In genomic region chr9:93969691-93970284, GRCm38 (mm10) we compare ENCODE assay signal across 26 mouse cellular contexts.
DNase-seq lines count a peak whose midpoint lies in the region; ATAC-seq lines count a peak whose summit lies in the region.
"Had no signal": no experiment of that assay in that cellular context is flagged by ENCODE, and none has a peak within 500 bp of the region (broad histone marks: within the 10 kb centered on the region; RNA-seq: fewer than 3 reads in every experiment).

No protein-coding gene starts in this region.

- H3K4me3 ChIP-seq in midbrain, embryonic 14.5 days (replicated peaks; ENCODE audit: low read depth, low read length) = no peak overlapping the region
- no peak overlapping the region for H3K4me3 ChIP-seq in midbrain, embryonic 15.5 days
- no peak overlapping the region for H3K4me3 ChIP-seq in heart, embryonic 10.5 days
- H3K4me3 ChIP-seq: erythroblast, embryonic 14.5 days; gastrocnemius, adult 2 months; heart, embryonic 15.5 days; hindbrain, embryonic 12.5 days; liver, embryonic 13.5 days; megakaryocyte, embryonic 14.5 days; neural tube, embryonic 15.5 days had no signal

- H3K9me3 ChIP-seq in midbrain, embryonic 14.5 days (ENCODE audit: control insufficient read depth, low read length) = no peaks in the 10 kb centered on the region
- H3K9me3 ChIP-seq in midbrain, embryonic 15.5 days = no peaks in the 10 kb centered on the region
- no peaks in the 10 kb centered on the region for H3K9me3 ChIP-seq in heart, embryonic 10.5 days
- H3K9me3 ChIP-seq: heart, embryonic 15.5 days; hindbrain, embryonic 12.5 days; liver, embryonic 13.5 days; neural tube, embryonic 15.5 days had no signal

- no peaks in the 10 kb centered on the region for H3K27me3 ChIP-seq in midbrain, embryonic 14.5 days (ENCODE audit: control insufficient read depth, insufficient read depth, low read length)
- H3K27me3 ChIP-seq in midbrain, embryonic 15.5 days (replicated peaks) = no peaks in the 10 kb centered on the region
- no peaks in the 10 kb centered on the region for H3K27me3 ChIP-seq in heart, embryonic 10.5 days (ENCODE audit: insufficient read depth, poor library complexity, severe bottlenecking)
- H3K27me3 ChIP-seq: heart, embryonic 15.5 days; hindbrain, embryonic 12.5 days; liver, embryonic 13.5 days; megakaryocyte, embryonic 14.5 days; neural tube, embryonic 15.5 days had no signal

- intact Hi-C loops in gastrocnemius, postnatal 36 days (cut with DNase I) = no loop called here

- H3K9ac ChIP-seq in midbrain, embryonic 14.5 days (replicated peaks; ENCODE audit: low read length) = no peak overlapping the region
- H3K9ac ChIP-seq in midbrain, embryonic 15.5 days = no peak overlapping the region
- H3K9ac ChIP-seq: heart, embryonic 15.5 days; hindbrain, embryonic 12.5 days; liver, embryonic 13.5 days; neural tube, embryonic 15.5 days had no signal

- no peak for ATAC-seq in midbrain, embryonic 14.5 days (ENCODE audit: low FRiP score, low TSS enrichment)
- no peak; the same call in 1 of the 2 replicates for ATAC-seq in midbrain, embryonic 15.5 days (replicated peaks)
- ATAC-seq: activated CD4-positive, CD25-positive, alpha-beta regulatory T cell, adult 4 months; intestine, embryonic 16.5 days; lung, postnatal 0 days had no signal

- no peaks in the 10 kb centered on the region for H3K36me3 ChIP-seq in midbrain, embryonic 14.5 days (ENCODE audit: control insufficient read depth, insufficient read depth, low read length)
- no peaks in the 10 kb centered on the region for H3K36me3 ChIP-seq in midbrain, embryonic 15.5 days (replicated peaks)
- H3K36me3 ChIP-seq in heart, embryonic 10.5 days = no peaks in the 10 kb centered on the region
- H3K36me3 ChIP-seq: heart, embryonic 15.5 days; hindbrain, embryonic 12.5 days; liver, embryonic 13.5 days; neural tube, embryonic 15.5 days had no signal

- H3K27ac ChIP-seq in midbrain, embryonic 14.5 days (replicated peaks; ENCODE audit: low read depth, low read length) = 0 out of 2 replicates have a peak overlapping the region, but pooled peaks have one; percentile 15
- H3K27ac ChIP-seq in midbrain, embryonic 15.5 days = no peak overlapping the region
- no peak overlapping the region for H3K27ac ChIP-seq in heart, embryonic 10.5 days
- H3K27ac ChIP-seq: gastrocnemius, adult 2 months; heart, embryonic 15.5 days; hindbrain, embryonic 12.5 days; liver, embryonic 13.5 days; neural tube, embryonic 15.5 days had no signal

- no peak overlapping the region for H3K4me2 ChIP-seq in midbrain, embryonic 14.5 days (ENCODE audit: low read length)
- no peak overlapping the region for H3K4me2 ChIP-seq in midbrain, embryonic 15.5 days
- H3K4me2 ChIP-seq: heart, embryonic 15.5 days; hindbrain, embryonic 12.5 days; liver, embryonic 13.5 days; neural tube, embryonic 15.5 days had no signal

- peak; percentile 14 for DNase-seq in midbrain, embryonic 14.5 days
- DNase-seq in adrenal gland, adult 8-10 months = peak; percentile 4
- DNase-seq in adrenal gland, postnatal 36 days = peak; percentile 25 to 33
- peak; percentile 61 for DNase-seq in retina, embryonic 14.5 days (ENCODE audit: low spot score)
- no peak for DNase-seq in heart, postnatal 4 days
- DNase-seq in gastrocnemius, postnatal 36 days = no peak
- no peak for DNase-seq in heart, embryonic 10.5 days (ENCODE audit: low spot score)
- DNase-seq: B cell, adult 2 months; cerebellum, adult 2 months; cerebellum, postnatal 14 days; gastrocnemius, adult 2 months; kidney, adult 9 months; kidney, postnatal 10 days; left cerebral cortex, postnatal 4 days; liver, embryonic 13.5 days; lung, adult 18-20 months; lung, postnatal 4 days had no signal

- H3K4me1 ChIP-seq in midbrain, embryonic 14.5 days (ENCODE audit: control insufficient read depth, insufficient read depth, low read length) = no peaks in the 10 kb centered on the region
- 0 out of 2 replicates have a peak, but pooled peaks cover 4% of the 10 kb centered on the region for H3K4me1 ChIP-seq in midbrain, embryonic 15.5 days
- H3K4me1 ChIP-seq in heart, embryonic 10.5 days = no peaks in the 10 kb centered on the region
- H3K4me1 ChIP-seq: heart, embryonic 15.5 days; hindbrain, embryonic 12.5 days; liver, embryonic 13.5 days; megakaryocyte, embryonic 14.5 days; neural tube, embryonic 15.5 days had no signal

- WGBS in midbrain, embryonic 14.5 days = 67% methylated on average over 6 of the region's 6 CpGs
- 62% methylated on average over 6 of the region's 6 CpGs for WGBS in midbrain, embryonic 15.5 days
- WGBS in heart, embryonic 10.5 days = 85% methylated on average over 6 of the region's 6 CpGs

Comparison
In these comparisons a context has a peak if more than half of its experiments do, and no peak if none do; other contexts are left out.
1. DNase-seq: peak in midbrain, embryonic 14.5 days (single experiment), adrenal gland, adult 8-10 months (single experiment), adrenal gland, postnatal 36 days (2 of 2) and retina, embryonic 14.5 days (single experiment); none in heart, postnatal 4 days (single experiment), gastrocnemius, postnatal 36 days (0 of 2) and heart, embryonic 10.5 days (single experiment).